In the genomic region with DNA sequence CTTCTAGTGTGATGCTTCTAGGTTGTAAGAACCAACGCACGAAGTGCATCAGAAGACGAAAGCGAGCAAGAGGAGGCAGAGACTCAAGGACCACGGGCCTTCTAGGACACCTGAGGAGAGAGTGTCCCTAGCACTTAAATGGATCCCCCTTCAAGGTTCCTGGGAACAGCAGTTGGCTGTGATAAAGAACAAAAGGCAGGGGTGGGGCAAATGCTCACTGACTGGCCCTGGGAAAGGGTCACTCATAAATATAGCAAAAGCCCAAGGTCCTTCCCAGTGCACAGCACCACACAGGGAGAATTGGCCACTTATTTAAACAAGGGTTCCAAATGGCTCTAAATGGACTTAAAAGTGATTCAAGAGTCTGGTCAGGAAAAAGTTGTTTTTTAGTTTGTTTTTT, we compare ENCODE assay signal across 12 mouse cellular contexts.
"Had no signal": no experiment of that assay in that cellular context is flagged by ENCODE, and none has a peak within 500 bp of the region (broad histone marks: within the 10 kb centered on the region; RNA-seq: fewer than 3 reads in every experiment).

No protein-coding gene starts in this region.

- H3K4me2 ChIP-seq: liver, embryonic 12.5 days; lung, embryonic 14.5 days; neural tube, embryonic 13.5 days had no signal

- H3K27ac ChIP-seq: liver, embryonic 12.5 days; midbrain, embryonic 10.5 days; neural tube, embryonic 13.5 days; stomach, postnatal 0 days had no signal

- H3K4me3 ChIP-seq: liver, embryonic 12.5 days; midbrain, embryonic 10.5 days; neural tube, embryonic 13.5 days had no signal

- H3K9me3 ChIP-seq: liver, embryonic 12.5 days; midbrain, embryonic 10.5 days; neural tube, embryonic 13.5 days had no signal

- ATAC-seq: liver, embryonic 12.5 days had no signal

- H3K9ac ChIP-seq: liver, embryonic 12.5 days; lung, embryonic 14.5 days; neural tube, embryonic 13.5 days had no signal

- H3K27me3 ChIP-seq: liver, embryonic 12.5 days; neural tube, embryonic 13.5 days had no signal

- DNase-seq: kidney, adult 11 months; kidney, postnatal 10 days; kidney, postnatal 4 days; lung, embryonic 14.5 days; lung, postnatal 10 days; lung, postnatal 4 days; midbrain, embryonic 14.5 days; thymus, postnatal 4 days had no signal
